Mouse (Mus musculus): ENCODE measurements around the gene Arhgef25.
"Not testable (repeated sequence)": the region's sequence is repeated elsewhere in the genome, so short reads cannot be mapped to it uniquely, and the experiment has no call there.

The Arhgef25 gene

DNA sequence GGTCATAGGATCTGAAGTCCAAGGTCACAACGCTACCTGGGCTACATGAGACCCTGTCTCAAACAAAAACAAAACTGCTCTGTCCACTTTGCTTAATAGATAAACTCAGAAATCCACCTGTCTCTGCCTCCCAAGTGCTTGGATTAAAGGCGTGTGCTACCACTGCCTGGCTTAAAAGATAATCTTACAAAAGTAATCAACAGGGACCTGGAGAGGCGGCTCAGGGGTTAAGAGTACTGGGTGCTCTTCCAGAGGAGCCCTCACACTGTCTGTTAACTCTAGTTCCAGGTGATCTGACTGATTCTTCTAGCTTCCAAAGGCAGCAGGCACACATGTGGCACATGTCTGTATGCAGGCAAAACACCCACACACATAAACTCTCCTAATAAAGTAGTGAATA is 13.2 kb upstream of the Arhgef25 start:
- DNase-seq: no peak

GRCm38 (mm10) chr10:127200279-127200678 is 10.4 kb upstream of the Arhgef25 start:
- peak; percentile 85 for DNase-seq

DNA sequence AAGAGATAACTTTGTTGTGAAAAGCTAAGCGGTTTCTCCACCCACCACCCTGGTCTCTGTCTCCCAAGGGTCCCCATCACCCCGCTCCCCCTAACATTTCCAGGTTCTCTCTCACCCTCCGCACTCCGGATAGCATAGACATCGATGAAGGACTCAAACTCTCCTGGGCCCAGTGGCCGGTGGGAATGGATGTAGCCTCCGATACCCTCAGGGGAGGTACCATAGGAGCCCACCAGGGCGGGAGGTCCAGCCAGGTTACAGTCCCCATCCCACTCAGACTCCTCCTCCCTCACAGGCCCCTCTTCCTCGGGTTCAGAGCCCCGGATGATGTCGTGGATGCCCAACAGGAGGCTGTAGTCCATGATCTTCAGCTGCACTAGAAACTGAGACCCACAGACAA is 9.6 kb upstream of the Arhgef25 start:
- peak; percentile 93 for DNase-seq

GRCm38 (mm10) chr10:127199068-127199467 is 9.2 kb upstream of the Arhgef25 start:
- peak; percentile 92 for DNase-seq

DNA sequence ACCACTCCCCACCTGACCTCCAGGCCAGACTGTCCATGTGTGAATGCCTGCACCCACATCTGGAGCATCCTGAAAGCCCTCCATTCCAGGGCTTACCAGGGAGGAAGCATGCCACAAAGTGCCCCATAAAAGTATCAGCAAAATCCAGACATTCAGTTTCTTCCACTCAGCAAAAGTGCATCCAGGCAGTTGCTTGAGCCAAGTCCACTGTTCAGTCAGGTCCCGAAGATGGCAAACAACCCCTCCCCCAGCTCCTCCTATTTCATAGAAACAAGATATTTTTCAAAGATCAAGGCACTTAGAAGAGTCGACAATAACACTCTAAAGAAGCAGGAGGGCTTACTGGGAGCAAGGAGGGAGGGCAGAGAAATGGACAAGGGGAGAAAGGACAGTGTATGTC is 8.6 kb upstream of the Arhgef25 start:
- no peak for DNase-seq

GRCm38 (mm10) chr10:127197505-127198110 is 7.7 kb upstream of the Arhgef25 start:
- DNase-seq: peak; percentile 91

DNA sequence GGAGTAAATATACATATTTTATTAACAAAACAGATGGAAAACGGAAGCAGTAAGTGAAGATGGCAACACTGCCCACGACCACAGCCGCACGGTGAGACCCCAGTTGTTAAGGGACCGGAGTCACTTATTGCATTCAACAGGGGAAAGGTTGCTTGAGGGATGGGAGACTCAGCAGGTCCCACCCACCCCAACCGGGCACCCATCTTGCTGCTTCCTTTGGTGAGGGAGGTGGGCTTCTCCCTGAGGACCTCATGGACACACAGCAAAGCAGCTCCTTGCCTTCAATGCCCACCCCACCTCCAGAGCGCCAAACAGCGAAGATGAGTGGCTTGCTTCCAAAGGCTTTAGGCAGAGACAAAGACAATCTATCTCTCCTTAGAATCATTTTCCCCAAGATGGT is 7.2 kb upstream of the Arhgef25 start:
- peak; percentile 93 for DNase-seq

DNA sequence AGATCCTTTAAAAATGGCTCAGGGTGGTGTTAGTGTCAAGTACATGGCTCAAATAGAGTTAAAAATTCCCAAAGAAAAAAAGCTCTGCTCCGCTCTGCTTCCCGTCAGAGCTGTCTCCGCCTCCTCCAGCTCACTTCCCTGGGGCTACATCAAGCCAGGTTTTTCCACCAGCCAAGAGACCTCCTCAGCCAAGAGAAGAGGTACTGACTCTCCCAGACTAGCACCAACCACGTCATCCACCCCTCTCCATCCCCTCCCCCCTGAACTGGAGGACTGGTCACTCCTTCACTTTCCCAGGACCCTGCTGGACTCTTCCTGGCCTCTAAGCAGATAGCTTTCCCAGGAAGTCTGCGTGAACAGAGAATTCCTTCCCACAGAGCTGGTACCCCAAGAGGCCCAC is 6.5 kb upstream of the Arhgef25 start:
- DNase-seq: peak; percentile 99

DNA sequence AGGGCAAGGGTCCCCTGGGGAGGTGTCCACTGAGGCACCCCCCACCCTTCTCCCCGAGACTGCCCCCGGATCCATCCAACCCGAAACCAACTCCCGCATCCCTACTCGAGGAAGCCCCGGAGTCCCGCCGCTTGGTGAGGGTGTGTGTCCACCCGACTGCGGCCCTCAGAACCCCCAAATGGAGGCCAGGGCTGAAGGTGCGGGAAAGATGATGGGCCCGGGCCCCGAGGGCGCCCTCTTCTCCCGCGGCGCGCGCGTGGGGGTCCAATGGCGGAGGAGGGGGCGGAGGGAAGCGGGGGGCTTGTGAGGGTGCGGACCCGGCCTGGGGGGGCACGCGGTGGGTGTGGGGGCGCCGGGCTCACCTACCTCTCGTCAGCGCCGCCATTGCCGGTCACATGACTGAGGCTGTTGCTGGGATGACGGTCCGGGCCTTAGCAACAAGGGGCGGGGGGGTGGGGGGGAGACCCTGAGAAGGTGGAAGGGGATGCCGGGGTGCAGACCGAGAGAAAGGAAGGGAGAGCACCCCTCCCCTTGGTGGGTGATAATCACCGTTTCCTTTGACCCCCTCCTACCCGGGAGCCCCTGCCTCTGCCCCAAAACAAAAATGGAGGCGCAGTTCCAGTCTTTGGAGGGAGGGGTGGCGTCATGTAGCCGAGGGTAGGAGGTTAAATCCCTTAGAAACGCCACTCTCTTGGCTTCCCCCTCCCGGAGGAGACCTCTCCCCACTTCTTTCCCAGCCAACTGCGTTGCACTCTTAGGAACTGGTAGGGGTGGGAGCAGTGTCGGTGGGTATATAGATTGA is 5.6 kb upstream of the Arhgef25 start, which contains the start of gene Dtx3:
Dtx3 (minus strand) TSS at position 401 of the 802 bp plus-strand sequence.
- peak; percentile 97 for DNase-seq

GRCm38 (mm10) chr10:127194428-127195327 is 4.8 kb upstream of the Arhgef25 start:
- peak; percentile 98 for DNase-seq

DNA sequence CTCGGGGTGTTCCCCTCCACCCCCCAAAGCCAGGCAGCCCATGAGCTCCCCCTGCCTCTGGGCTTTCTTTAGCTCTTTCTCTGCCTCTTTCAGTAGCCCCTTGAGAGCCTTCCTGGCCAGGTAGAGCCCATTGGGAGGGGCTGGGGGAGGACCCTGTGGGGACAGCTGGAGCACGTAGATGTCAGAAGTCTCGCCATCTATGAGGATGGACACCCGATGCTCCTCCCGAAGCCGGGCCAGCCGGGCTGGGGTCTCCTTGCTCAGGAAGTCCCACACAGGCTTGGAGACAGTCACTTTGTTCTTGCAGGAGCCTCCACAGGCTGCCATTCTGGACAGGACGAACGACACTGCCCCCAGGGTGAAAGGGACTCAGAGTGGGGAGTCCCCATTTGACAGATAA is 3.1 kb upstream of the Arhgef25 start:
- peak; percentile 93 for DNase-seq

GRCm38 (mm10) chr10:127192057-127192328 is 2.1 kb upstream of the Arhgef25 start:
- DNase-seq: not testable (repeated sequence)

- DNase-seq: peak; percentile 94
Observed at GRCm38 (mm10) chr10:127191191-127192056, 1.5 kb upstream of the Arhgef25 start.

DNA sequence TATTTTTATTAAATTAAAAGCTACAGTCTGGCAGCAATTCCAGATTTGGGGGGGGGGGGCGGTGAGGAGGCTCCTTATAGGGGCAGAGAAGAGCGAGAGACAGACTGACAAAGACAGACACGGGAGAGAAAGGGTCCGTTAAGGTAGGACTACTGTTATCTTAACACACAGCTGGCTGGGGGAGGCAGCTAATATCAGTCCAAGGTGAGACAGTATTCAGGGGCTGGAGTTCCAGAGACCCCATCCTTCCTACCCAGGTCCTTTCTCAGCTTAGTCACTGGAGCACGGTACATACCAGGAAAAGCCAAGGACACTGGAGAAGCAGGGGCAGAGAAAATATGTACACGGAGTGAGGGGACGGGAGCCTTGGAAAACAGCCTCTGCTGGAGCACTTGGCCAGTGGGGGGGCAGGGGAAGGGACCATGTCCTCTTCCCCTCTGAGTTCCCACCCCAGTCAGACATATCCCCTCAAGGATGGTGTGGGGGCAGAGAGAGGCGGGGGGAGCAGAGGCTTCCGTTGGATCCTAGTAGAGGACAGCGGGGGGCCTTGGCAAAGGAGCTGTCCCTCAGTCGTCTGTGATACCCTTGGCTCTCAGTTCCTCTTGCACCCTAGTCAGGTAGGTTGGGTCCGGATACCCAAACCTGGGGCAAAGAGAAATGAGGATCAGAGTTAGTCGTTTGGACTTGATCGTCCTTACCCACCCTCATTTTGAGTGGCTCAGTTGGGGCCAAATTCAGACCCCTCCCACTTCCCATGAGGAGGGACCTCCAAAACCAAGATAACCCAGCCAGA is 711 bp upstream of the Arhgef25 start:
- peak; percentile 93 for DNase-seq

- peak; percentile 97 for DNase-seq
Observed at GRCm38 (mm10) chr10:127189116-127189650, 700 bp downstream of the Arhgef25 start.

- peak; percentile 98 for DNase-seq
Observed at GRCm38 (mm10) chr10:127188465-127189115, 1.3 kb downstream of the Arhgef25 start.

DNA sequence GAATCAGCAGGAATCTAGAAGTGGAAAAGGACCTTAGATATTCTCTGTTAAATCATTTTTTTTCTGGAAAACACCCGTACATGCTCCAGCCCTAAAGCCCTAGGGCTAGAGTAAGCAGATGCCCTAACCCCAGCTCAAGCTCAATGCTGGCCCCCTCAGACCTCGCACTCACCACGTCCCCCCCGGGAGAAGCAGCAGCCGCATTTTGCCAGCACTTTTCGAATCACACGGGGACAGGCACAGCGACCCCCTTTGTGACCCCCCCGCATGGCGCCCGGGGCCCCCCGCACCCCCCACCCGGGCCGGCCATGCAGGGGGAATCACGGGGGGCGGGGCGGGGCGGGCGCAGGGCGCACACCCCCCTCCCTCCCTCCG is 1.8 kb downstream of the Arhgef25 start:
- DNase-seq: peak; percentile 93

- peak; percentile 89 for DNase-seq
Observed at GRCm38 (mm10) chr10:127187371-127188078, 2.4 kb downstream of the Arhgef25 start.

DNA sequence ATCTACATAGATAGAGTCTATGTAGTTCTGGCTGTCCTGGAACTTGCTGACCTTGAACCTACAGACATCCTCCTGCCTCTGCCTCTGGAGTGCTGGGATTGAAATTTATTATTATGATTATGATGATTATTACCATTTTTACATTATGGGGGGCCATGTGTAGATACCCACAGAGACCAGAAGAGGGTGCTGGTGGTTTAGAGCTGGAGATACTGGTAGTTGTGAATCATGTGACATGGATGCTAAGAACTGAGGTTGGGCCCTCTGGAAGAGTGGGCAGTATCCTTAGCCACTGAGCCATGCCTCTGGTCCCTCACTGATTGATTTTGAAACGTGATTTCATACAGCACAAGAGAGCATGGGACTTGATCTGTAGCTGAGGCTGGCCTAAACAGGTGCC is 3.4 kb downstream of the Arhgef25 start:
- no peak for DNase-seq

DNA sequence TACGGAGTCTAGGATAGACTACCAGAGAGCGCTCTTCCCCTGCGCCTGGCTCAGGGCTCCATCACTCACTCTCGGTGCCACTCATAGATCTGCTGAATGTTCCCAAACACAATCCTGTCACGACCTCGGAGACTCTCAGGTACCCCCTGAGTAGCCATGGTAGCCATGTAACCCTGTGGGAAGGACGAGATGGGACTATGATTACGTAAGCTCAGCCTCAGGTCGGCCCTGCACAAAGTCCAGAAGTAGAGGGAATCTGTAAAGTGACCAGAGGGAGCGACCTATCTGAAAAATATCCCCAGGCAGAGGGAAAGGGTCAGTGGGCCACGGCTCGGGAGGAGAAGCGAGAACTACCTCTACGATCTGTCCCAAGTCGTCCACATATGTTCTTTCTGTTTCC is 4.4 kb downstream of the Arhgef25 start:
- DNase-seq: peak; percentile 90
